Mouse (Mus musculus) adrenal gland, adult (tissue): ENCODE data around the gene Ccdc88b.

ENCODE experiments used
- DNase-seq, 2 experiments: peaks; one replicate each; pipeline ENCODE4 v3.0.0; 2022 to 2023; ENCODE audit warnings: low spot score in 1 of 2; ENCODE audit not compliant: inconsistent age in 2 of 2

Gene Ccdc88b

GRCm38 (mm10) chr19:6829870-6830555 lies 28.0 kb downstream of the Ccdc88b start:
- DNase-seq: peak in 1 of 2 experiments; percentile 21

GRCm38 (mm10) chr19:6829069-6829468 lies 28.9 kb downstream of the Ccdc88b start:
- DNase-seq: peak in 1 of 2 experiments; percentile 19

DNA sequence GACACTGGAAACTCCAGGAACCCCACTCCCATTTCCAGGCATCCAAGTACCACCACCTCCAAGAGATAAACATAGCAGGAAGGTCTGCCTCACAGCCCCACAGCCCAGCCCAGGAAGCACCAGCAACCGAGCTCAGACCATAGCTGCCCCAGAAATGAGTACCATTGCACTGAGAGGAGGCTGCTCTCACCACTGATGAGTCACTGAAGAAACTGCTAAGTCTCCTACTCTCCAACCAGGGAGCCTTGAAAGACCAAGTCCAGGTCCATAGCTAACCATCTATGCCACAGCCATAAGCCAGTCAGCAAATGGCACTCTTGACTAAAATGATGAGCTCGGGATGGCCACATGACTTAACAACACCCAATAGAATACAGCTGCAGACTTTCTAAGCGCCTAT lies 31.4 kb downstream of the Ccdc88b start:
- no peak for DNase-seq

DNA sequence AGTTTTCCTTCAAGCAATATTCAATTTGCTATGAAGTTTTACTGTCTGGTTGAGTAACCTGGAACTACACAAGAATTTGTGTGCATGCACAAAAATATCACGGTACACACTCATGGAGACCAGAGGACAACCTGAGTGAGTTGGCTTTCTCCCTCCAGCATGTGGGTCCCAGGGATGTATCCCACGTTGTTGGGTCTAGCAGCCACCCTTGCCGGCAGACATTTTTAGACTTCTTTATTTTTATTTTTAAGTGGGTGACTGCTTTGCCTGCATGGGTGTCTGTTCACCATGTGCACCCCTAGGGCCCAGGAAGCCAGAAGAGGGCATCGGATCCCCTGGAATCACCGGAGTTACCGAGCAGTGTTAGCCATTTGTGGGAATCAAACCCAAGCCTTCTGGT lies 32.6 kb downstream of the Ccdc88b start:
- DNase-seq: no peak

DNA sequence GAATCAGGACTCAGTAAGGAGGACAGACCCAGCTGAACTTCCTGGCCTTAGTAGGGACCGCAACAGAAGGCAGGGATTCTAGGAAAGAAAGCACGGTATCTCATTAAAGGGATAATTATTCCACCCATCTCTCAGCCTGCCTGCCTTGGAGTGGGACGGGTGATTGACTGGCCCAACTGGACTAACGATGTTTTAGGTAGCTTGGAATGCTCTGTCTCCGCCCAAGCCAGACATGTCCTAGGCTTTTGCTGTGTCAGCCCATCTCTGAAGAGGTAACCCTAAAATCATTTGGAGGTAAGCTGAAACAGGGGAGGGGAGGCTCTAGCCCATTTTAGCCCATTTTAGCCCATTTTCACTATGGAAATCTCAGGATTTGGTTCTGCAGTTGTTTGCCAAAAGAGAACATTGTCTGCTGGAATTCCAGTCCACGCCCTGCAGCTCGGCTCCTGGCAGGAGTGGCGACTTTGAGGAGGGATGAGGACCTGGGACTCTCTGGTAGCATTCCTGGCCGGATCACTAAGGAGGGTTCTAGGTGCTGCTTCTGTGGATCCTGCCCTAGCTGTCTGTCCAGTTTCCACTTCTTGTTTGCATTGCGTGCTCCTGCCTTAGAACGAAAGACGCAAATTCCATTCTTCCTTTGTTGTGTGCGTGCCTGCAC lies 37.3 kb downstream of the Ccdc88b start:
- no peak for DNase-seq

DNA sequence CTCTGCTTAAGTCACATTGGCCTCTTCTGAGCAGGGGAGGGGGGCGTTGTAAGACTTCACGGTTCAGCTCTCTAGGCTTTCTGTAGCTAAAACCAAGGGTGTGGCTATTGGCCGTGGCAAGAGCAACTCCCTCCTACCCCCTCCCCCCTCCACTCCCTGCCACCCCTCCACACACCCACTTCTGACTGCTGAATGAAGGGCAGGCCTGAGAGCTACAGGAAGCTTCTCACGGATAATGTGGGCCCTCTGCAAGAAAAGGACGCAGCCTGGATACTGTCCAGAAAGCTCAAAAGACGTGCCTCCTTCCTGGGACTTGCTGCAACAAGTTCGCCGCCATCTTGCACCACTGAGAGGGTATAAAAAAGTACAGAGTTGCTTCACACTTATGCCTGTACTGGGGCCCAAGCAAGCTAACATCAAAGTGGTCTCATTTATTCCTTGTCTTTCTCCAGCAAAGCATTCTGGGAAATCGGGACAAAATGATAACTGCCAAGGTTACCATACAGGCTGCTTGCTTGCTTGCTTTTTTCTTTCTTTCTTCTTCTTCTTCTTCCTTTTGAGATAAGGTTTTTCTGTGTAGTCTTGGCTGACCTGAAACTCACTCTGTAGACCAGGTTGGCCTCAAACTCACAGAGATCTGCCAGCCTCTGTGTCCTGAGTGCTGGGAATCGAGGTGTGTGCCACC lies 38.7 kb downstream of the Ccdc88b start:
- no peak for DNase-seq

DNA sequence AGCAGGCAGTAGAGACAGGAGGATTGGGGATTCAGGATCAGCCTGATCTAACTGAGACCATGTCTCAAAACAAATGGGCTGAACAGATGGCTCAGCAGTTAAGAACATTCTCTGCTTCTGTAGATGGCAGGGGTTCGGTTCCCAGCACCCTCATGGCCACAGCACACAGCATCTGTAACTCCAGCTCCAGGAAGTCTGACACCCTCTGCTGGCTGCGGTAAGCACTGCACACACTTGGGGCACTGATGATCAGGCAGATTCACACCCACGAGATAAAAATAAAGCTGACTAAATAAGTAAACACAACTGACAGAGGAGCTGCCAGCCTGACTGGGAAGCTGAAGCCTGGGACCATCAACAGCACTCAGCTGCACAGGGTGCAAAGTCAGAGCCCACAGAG lies 43.1 kb downstream of the Ccdc88b start:
- no peak for DNase-seq

GRCm38 (mm10) chr19:6814366-6814765 lies 43.6 kb downstream of the Ccdc88b start:
- peak in 1 of 2 experiments; percentile 33 for DNase-seq
